Mouse (Mus musculus) CH12.LX (cell line): ENCODE results near the gene Polr2g.

Experiments
- BHLHE40 ChIP-seq: IDR thresholded peaks from 2 replicates; pipeline ENCODE4 v1.6.1; 2011; ENCODE audit warnings: mild to moderate bottlenecking, low read depth, low read length, improper control_type of control experiment
- CHD2 ChIP-seq: IDR thresholded peaks from 2 replicates; pipeline ENCODE4 v1.6.1; 2011; ENCODE audit warnings: low read length, improper control_type of control experiment
- CTCF ChIP-seq, 2 experiments: IDR thresholded peaks in 1 of 2; conservative IDR thresholded peaks in 1 of 2; 2 replicates each; pipeline ENCODE4 v1.5.1; 2011 to 2012; ENCODE audit warnings: low read depth in 2 of 2, low read length in 2 of 2, improper control_type of control experiment in 1 of 2, inconsistent platforms in 1 of 2, mild to moderate bottlenecking in 1 of 2, moderate library complexity in 1 of 2
- EP300 ChIP-seq: IDR thresholded peaks from 2 replicates; pipeline ENCODE4 v1.6.1; 2011; ENCODE audit warnings: low read length, improper control_type of control experiment
- MAX ChIP-seq: IDR thresholded peaks from 2 replicates; pipeline ENCODE4 v1.6.1; 2011; ENCODE audit warnings: low read length, improper control_type of control experiment
- NRF1 ChIP-seq: IDR thresholded peaks from 2 replicates; pipeline ENCODE4 v1.6.1; 2014; ENCODE audit warnings: low read depth, mild to moderate bottlenecking, inconsistent platforms, low read length, improper control_type of control experiment, moderate library complexity
- POLR2A ChIP-seq: IDR thresholded peaks from 2 replicates; pipeline ENCODE4 v1.6.1; 2011; ENCODE audit warnings: low read depth, mild to moderate bottlenecking, improper control_type of control experiment, low read length
- POLR2AphosphoS2 ChIP-seq: IDR thresholded peaks from 2 replicates; pipeline ENCODE4 v1.6.1; 2011; ENCODE audit warnings: low read depth, low read length, improper control_type of control experiment
- TBP ChIP-seq: conservative IDR thresholded peaks from 2 replicates; pipeline ENCODE4 v1.6.1; 2011; ENCODE audit warnings: low read depth, low read length, improper control_type of control experiment
- TCF12 ChIP-seq: IDR thresholded peaks from 2 replicates; pipeline ENCODE4 v1.6.1; 2014; ENCODE audit warnings: low read depth, mild to moderate bottlenecking, inconsistent platforms, low read length, improper control_type of control experiment
- USF1 ChIP-seq: IDR thresholded peaks from 2 replicates; pipeline ENCODE4 v1.6.1; 2014; ENCODE audit warnings: low read depth, mild to moderate bottlenecking, inconsistent platforms, low read length, improper control_type of control experiment
- USF2 ChIP-seq: conservative IDR thresholded peaks from 2 replicates; pipeline ENCODE4 v1.6.1; 2011; ENCODE audit warnings: low read depth, low read length, improper control_type of control experiment
- ZC3H11A ChIP-seq: IDR thresholded peaks from 2 replicates; pipeline ENCODE4 v1.6.1; 2012; ENCODE audit warnings: low read depth, mild to moderate bottlenecking, inconsistent platforms, low read length, improper control_type of control experiment

- TF ChIP-seq USF2 (no peak), USF1 (no peak), POLR2A (peak; percentile 99), EP300 (no peak), CTCF (conservative IDR thresholded peaks at IDR 0.05 in 1 of 2, IDR thresholded peaks at IDR 0.05 in 1 of 2; ENCODE audit: low read depth in 2 of 2, low read length in 2 of 2) (no peak), TBP (peak; percentile 90), BHLHE40 (no peak), POLR2AphosphoS2 (peak; percentile 94), MAX (no peak), TCF12 (peak; percentile 87), CHD2 (no peak), NRF1 (peak; percentile 96), ZC3H11A (no peak)
Observed at GRCm38 (mm10) chr19:8756635-8757387, 41.6 kb downstream of the Polr2g start, which contains the start of gene Nxf1.
